Mouse (Mus musculus): ENCODE data around the gene Btbd35f2. TPM values are rescaled to one million over a fixed set of nuclear protein-coding genes. Genes with fewer than 3 reads are reported as not detected.

Btbd35f2 gene
- polyA plus RNA-seq (2012; rRNA removed) = not detected in 2 replicates

GRCm38 (mm10) chrX:32278094-32278493 is at the start of gene Btbd35f2:
TSS of gene Btbd35f2 (plus strand) at chrX:32278394.

Other genes with a start within 250 kb of the Btbd35f2 start
- not detected in 2 replicates for gene Btbd35f22, start 230.6 kb upstream of the Btbd35f2 start, polyA plus RNA-seq (2012; rRNA removed)